Mouse (Mus musculus): ENCODE measurements around the gene Il21r. TPM values are rescaled to one million over a fixed set of nuclear protein-coding genes. Genes with fewer than 3 reads are reported as not detected.
A peak's percentile ranks its signal among the peaks of the same experiment; 100 is the strongest.

The Il21r gene
- total and polyA plus RNA-seq, 3 experiments, result 103 to 252 (median 142) TPM

- no peak for TF ChIP-seq BHLHE40 (IDR thresholded peaks at IDR 0.05; ENCODE audit: low read depth, low read length)
Measured at GRCm38 (mm10) chr7:125599373-125599973, 3.8 kb upstream of the Il21r start (continued).

DNA sequence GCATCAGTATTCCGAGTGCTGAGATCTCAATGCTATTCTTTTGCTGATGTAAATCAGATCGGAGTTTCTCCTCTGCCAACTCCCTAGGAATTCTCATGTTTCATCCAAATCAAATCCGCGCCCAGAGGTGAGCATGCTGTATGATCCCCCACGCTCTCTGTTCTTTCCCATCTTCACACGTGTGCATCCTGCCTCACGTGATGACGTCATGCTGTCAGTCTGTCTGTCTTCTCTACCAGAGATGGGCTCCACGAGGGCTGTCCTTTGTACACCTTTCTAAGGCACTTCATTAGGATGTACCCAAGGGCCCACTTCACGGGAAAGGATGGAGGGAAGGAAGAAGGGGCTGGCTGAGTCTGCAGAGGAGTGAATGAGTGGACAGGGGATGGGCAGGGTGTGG is 3.1 kb upstream of the Il21r start:
- dilution Hi-C loops (cut with MboI; ENCODE audit: extremely low pct_ligation_motif_present, extremely low pct_unique_long_range_greater_than_20kb, low sequenced_read_pairs), result no loop called here
- in situ Hi-C loops (cut with MboI; ENCODE audit: low pct_ligation_motif_present, low pct_unique_long_range_greater_than_20kb, low sequenced_read_pairs), result no loop called here
- peak overlapping the region; percentile 47 for H3K9ac ChIP-seq (ENCODE audit: insufficient read depth, low read depth)
- peak overlapping the region; percentile 48 for H3K4me2 ChIP-seq (ENCODE audit: insufficient read depth, low read depth, poor library complexity, severe bottlenecking)
- no peaks in the 10 kb centered on the region for H3K9me3 ChIP-seq (replicated peaks; ENCODE audit: low read length)
- H3K36me3 ChIP-seq (replicated peaks in 1 of 2; ENCODE audit: control insufficient read depth in 1 of 2, insufficient read depth in 1 of 2, low read length in 1 of 2), result peaks cover 5 to 8% of the 10 kb centered on the region in 2 experiments
- no peak for TF ChIP-seq ZC3H11A (IDR thresholded peaks at IDR 0.05; ENCODE audit: low read depth, low read length)
- 0 out of 2 replicates have a peak, but pooled peaks have one; percentile 38 for TF ChIP-seq ETS1 (conservative IDR thresholded peaks at IDR 0.05; ENCODE audit: low read depth, low read length)
- peak; percentile 71 for TF ChIP-seq MAX (IDR thresholded peaks at IDR 0.05; ENCODE audit: low read length)
- TF ChIP-seq MEF2A (IDR thresholded peaks at IDR 0.05; ENCODE audit: borderline replicate concordance, low read depth, low read length), result no peak
- peak; percentile 98 for TF ChIP-seq BHLHE40 (IDR thresholded peaks at IDR 0.05; ENCODE audit: low read depth, low read length)
- TF ChIP-seq PAX5 (IDR thresholded peaks at IDR 0.05; ENCODE audit: low read length), result no peak
- no peak for TF ChIP-seq USF1 (IDR thresholded peaks at IDR 0.05; ENCODE audit: low read depth, low read length)
- TF ChIP-seq MXI1 (IDR thresholded peaks at IDR 0.05; ENCODE audit: low read depth, low read length), result peak; percentile 50; the same call in 1 of the 2 replicates
- peak; percentile 59 for TF ChIP-seq JUN (IDR thresholded peaks at IDR 0.05; ENCODE audit: insufficient read depth, low read depth, low read length)
- TF ChIP-seq KAT2A (IDR thresholded peaks at IDR 0.05; ENCODE audit: insufficient replicate concordance, low read length), result no peak
- no peak for TF ChIP-seq USF2 (conservative IDR thresholded peaks at IDR 0.05; ENCODE audit: low read depth, low read length)
- no peak for TF ChIP-seq ZMIZ1 (IDR thresholded peaks at IDR 0.05; ENCODE audit: low read depth, low read length)
- TF ChIP-seq JUND (conservative IDR thresholded peaks at IDR 0.05; ENCODE audit: low read depth, low read length), result peak; percentile 58; the same call in 1 of the 2 replicates
- TF ChIP-seq MAZ (IDR thresholded peaks at IDR 0.05; ENCODE audit: low read depth, low read length), result no peak
- no peak for TF ChIP-seq POLR2A (IDR thresholded peaks at IDR 0.05; ENCODE audit: low read depth, low read length)
- no peaks in the 10 kb centered on the region for H3K27me3 ChIP-seq (replicated peaks)
- peaks cover 18% of the 10 kb centered on the region for H3K79me2 ChIP-seq (replicated peaks; ENCODE audit: control insufficient read depth, extremely low read depth, insufficient read depth, poor library complexity, severe bottlenecking)
- peaks cover 28 to 74% of the 10 kb centered on the region in 2 experiments for H3K4me1 ChIP-seq (ENCODE audit: control insufficient read depth in 1 of 2, insufficient read depth in 2 of 2)
- peak; percentile 60 for DNase-seq (ENCODE audit: extremely low read depth)
- peak overlapping the region; percentile 20 to 49 (median 29) for H3K4me3 ChIP-seq (replicated peaks in 1 of 3; ENCODE audit: low read depth in 2 of 3, low read length in 2 of 3, poor library complexity in 1 of 3)
- H3K27ac ChIP-seq (ENCODE audit: insufficient read depth, low read depth), result peak overlapping the region; percentile 96

- peak overlapping the region; percentile 48 for H3K4me2 ChIP-seq (ENCODE audit: insufficient read depth, low read depth, poor library complexity, severe bottlenecking)
- H3K79me2 ChIP-seq (replicated peaks; ENCODE audit: control insufficient read depth, extremely low read depth, insufficient read depth, poor library complexity, severe bottlenecking), result peaks cover 23% of the 10 kb centered on the region
- dilution Hi-C loops (cut with MboI; ENCODE audit: extremely low pct_ligation_motif_present, extremely low pct_unique_long_range_greater_than_20kb, low sequenced_read_pairs) (no loop called here), in situ Hi-C loops (cut with MboI; ENCODE audit: low pct_ligation_motif_present, low pct_unique_long_range_greater_than_20kb, low sequenced_read_pairs) (no loop called here)
- H3K4me1 ChIP-seq (ENCODE audit: control insufficient read depth in 1 of 2, insufficient read depth in 2 of 2), result peaks cover 28 to 68% of the 10 kb centered on the region in 2 experiments
- no peak for DNase-seq (ENCODE audit: extremely low read depth)
- H3K9me3 ChIP-seq (replicated peaks; ENCODE audit: low read length), result no peaks in the 10 kb centered on the region
- TF ChIP-seq TCF12 (IDR thresholded peaks at IDR 0.05; ENCODE audit: low read depth, low read length) (peak; percentile 19; the same call in 1 of the 2 replicates), KAT2A (IDR thresholded peaks at IDR 0.05; ENCODE audit: insufficient replicate concordance, low read length) (0 out of 2 replicates have a peak, but pooled peaks have one; percentile 9), CHD2 (IDR thresholded peaks at IDR 0.05; ENCODE audit: low read length) (peak; percentile 38; the same call in 1 of the 2 replicates), MAX (IDR thresholded peaks at IDR 0.05; ENCODE audit: low read length) (peak; percentile 18), RAD21 (IDR thresholded peaks at IDR 0.05; ENCODE audit: low read depth, low read length) (no peak), IRF4 (IDR thresholded peaks at IDR 0.05; ENCODE audit: low read depth, low read length) (0 out of 2 replicates have a peak, but pooled peaks have one; percentile 11), ZMIZ1 (IDR thresholded peaks at IDR 0.05; ENCODE audit: low read depth, low read length) (0 out of 2 replicates have a peak, but pooled peaks have one; percentile 53), MXI1 (IDR thresholded peaks at IDR 0.05; ENCODE audit: low read depth, low read length) (0 out of 2 replicates have a peak, but pooled peaks have one; percentile 18), TBP (conservative IDR thresholded peaks at IDR 0.05; ENCODE audit: low read depth, low read length) (0 out of 2 replicates have a peak, but pooled peaks have one; percentile 52), JUN (IDR thresholded peaks at IDR 0.05; ENCODE audit: insufficient read depth, low read depth, low read length) (no peak), MAZ (IDR thresholded peaks at IDR 0.05; ENCODE audit: low read depth, low read length) (peak; percentile 76), SIN3A (IDR thresholded peaks at IDR 0.05; ENCODE audit: low read length) (peak; percentile 61), CHD1 (IDR thresholded peaks at IDR 0.05; ENCODE audit: low read depth, low read length) (peak; percentile 90; the same call in 1 of the 2 replicates), GABPA (IDR thresholded peaks at IDR 0.05; ENCODE audit: insufficient replicate concordance, low read depth, low read length) (no peak), ELF1 (IDR thresholded peaks at IDR 0.05; ENCODE audit: low read depth, low read length) (no peak), NELFE (IDR thresholded peaks at IDR 0.05; ENCODE audit: low read depth, low read length) (peak; percentile 25; the same call in 1 of the 2 replicates), MEF2A (IDR thresholded peaks at IDR 0.05; ENCODE audit: borderline replicate concordance, low read depth, low read length) (0 out of 2 replicates have a peak, but pooled peaks have one; percentile 37), POLR2A (IDR thresholded peaks at IDR 0.05; ENCODE audit: low read depth, low read length) (peak; percentile 50; the same call in 1 of the 2 replicates)
- no peaks in the 10 kb centered on the region for H3K27me3 ChIP-seq (replicated peaks)
- peaks cover 6 to 13% of the 10 kb centered on the region in 2 experiments for H3K36me3 ChIP-seq (replicated peaks in 1 of 2; ENCODE audit: control insufficient read depth in 1 of 2, insufficient read depth in 1 of 2, low read length in 1 of 2)
- peak overlapping the region; percentile 96 for H3K27ac ChIP-seq (ENCODE audit: insufficient read depth, low read depth)
- H3K4me3 ChIP-seq (replicated peaks in 1 of 3; ENCODE audit: low read depth in 2 of 3, low read length in 2 of 3, poor library complexity in 1 of 3), result peak overlapping the region; percentile 13 to 49 (median 42)
- H3K9ac ChIP-seq (ENCODE audit: insufficient read depth, low read depth), result peak overlapping the region; percentile 47
Measured at GRCm38 (mm10) chr7:125600612-125601279, 2.5 kb upstream of the Il21r start.
